Mouse (Mus musculus): ENCODE results near the gene Acpp.

Acpp gene

DNA sequence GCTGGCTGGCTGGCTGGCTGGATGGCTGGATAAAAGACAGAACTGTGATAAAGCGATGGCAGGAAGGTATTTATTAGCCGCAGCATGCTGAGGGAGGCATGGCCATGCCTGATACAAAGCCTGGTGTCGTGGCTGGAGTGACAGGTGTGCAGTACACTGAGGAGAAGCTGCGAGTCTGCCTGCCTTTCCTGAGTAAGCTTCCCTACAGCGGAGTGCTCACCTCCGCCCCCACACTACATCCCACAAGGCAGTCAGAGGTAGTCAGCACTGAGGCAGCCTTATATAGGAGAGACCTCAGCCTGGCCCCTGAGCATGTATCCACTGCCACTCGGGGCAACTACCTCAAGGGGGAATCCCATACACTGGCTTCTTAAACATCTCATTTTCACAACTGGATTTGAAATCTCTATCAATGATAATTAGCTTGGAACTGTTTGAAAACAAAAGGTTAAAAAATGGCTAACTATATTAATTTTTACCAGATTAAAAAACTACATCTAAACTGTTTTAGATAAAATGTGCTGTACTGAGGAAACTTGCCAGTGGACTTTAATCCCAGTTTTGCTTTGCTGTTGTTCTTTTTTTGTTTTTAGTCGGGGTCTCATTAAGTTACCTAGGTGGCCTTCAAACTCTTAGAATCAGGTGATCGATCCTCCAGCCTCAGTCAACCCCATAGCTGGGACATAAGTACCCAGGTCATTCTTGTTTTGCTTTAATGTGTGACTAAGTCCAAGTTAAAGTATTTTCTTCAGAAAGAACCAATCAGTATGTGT lies 83.0 kb downstream of the Acpp start:
- no peak for DNase-seq (ENCODE audit: low read depth, low spot score)

DNA sequence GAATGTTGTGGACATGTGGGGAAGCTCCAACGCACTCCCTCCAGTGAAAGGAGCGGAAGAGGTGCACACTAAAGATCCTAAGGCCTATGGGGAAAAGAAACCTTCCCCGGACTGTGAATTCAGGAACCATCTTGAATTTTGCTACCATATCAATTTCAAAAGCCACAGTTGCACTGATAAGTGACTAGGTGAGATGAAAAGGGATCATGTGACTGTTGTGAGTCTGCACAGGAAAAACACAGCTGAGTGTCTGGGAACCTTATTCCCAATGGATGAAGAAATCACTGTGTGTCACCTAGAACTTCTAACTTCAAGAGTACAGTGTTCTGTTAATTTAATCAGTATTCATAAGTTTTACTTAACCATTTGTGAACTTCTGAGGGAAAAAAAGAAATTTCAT lies 84.9 kb downstream of the Acpp start:
- no peak for DNase-seq (ENCODE audit: low read depth, low spot score)

DNA sequence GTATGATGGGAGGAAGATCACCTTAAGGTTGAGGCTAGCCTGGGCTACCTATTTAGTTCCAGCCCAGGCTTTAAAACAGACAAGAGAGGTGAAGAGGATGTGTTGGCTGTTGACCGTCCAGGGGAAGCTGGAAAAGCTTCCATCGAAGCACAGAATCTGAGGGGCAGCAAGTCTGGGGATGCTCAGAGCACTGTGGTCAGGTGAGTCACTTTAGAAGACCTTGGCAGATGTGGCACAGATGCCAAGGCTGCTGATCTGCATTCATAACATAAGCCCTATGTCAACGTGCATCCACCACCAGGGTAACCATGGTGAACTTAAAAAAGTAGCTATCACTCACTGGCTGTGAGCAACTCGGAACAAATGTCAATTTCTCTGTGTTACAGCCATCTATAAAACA lies 85.9 kb downstream of the Acpp start:
- DNase-seq (ENCODE audit: low read depth, low spot score) = no peak

DNA sequence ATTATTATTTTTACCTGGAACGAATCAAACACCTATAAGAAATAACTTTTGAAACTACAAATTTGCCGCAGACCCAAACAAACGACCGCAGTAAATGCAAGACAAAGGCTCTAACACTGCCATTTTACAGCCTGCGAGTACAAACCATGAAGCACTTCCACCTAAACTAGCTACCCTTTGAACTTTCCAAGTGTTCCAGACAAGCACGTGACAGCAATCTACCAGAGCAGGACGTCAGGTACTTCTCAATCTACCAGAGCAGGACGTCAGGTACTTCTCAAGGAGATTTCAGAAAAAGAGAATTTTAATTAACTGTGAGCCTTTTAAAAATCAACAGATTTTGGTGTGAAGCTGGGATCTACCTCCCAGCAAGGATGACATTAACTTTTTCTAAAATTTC lies 86.4 kb downstream of the Acpp start:
- DNase-seq (ENCODE audit: low read depth, low spot score) = no peak

DNA sequence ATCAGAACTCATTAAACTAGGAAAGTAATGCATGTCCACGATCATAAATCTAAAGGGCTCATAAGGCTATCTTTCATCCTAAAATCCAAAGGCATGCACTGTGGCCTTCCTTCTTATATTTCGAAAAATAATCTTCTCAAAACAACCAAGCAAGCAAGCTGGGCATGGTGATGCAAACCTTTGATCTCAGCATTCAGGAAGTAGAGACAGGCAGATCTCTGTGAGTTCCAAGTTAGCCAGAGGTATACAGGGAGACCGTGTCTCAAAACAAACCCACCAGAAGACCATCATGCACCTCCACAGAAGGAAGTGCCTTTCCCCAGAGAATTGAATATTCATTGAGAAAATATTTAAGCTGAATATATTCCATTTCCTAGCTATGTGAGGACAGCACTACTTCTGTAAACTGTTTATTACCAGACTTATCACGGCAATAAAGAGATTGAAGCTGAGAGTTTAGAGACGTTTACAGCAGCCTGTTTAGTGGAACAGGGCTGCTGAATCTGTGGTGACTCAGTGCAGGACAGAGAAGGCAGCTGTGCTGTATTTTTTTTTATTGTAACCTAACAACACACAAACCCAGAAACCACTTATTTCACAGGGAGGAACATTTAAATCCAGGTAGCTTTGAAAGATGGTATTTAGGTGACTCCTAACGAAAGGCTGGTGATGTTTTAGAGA lies 90.1 kb downstream of the Acpp start:
- no peak for DNase-seq (ENCODE audit: low read depth, low spot score)

DNA sequence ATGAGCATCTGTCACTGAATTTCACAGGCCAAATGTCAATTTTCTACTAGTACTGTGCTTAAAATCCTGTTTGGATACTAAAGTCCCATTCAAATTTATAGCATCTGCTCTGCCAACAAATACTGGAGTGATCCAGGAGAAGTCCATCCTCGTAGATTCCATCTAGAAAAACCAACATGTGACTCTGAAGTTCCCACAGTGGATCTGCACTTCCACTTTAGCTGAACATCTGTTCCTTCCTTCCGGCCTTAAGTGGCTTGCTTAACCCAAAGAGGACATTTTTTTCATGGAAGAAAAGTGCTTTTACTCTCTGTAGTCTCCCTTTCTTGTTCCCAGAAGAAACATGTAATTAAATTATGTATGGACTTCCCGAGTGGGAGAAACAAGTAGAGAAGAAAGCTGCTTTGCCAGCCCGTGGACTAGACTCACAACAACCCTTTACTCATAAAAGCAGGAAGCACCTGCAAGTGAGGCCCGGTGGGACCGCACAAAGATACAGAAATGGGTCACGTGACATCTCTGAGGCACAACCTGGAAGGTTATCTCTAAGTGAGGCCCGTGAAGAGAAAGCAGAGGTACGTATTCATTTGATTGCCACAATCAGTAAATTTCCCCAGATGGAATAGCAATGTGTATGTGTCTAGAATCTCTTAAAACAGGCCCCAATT lies 93.6 kb downstream of the Acpp start:
- DNase-seq (ENCODE audit: low read depth, low spot score) = no peak

DNA sequence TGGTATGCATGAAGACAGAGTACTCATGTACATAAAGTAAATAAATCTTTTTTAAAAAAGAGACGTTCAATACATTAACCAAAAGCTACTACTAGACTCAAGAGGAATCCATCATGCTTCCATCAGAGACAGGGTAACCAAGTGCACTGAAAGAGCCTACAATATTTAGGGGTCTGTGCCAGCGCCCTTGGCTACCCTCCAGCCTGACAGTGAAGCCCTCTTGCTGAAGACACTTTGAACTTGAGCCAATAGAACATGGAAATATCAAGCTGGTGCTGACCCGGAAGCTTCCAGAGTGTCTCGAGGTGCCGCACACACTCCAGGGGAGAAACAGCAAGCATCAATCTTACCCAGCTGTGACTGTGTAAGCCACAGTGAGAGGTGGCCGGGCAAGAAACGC lies 97.4 kb downstream of the Acpp start:
- DNase-seq (ENCODE audit: low read depth, low spot score) = no peak

DNA sequence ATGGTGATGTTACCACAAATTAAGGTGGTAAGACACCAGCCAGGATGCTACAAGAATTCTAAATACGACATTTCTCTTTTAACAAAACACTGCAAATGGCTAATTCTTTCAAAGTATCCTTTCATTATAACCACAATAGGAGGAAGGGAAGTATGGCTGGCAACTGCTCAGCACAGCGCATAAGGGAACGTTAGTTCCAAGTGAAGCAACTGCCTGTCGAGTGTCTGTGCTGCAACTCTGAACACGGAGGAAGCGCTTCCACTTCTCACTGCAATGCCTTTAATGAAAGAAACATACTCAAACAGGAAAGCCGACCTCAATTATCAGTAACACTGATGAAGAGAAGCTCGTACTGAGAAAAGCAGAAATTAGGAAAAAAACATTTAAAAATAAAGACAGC lies 98.5 kb downstream of the Acpp start:
- no peak for DNase-seq (ENCODE audit: low read depth, low spot score)

Data from brain, embryonic 18.5 days (tissue).